Mouse (Mus musculus) limb, embryonic 12.5 days (tissue): ENCODE data around the gene Gm4491. TPM values are rescaled to one million over a fixed set of nuclear protein-coding genes. Genes with fewer than 3 reads are reported as not detected.

Source experiments
- ATAC-seq: fragments of 200-750 bp; cut with Nextera tagmentation; 2 replicates; pipeline ENCODE4 v1.8.0; 2017; ENCODE audit warnings: low read depth, moderate TSS enrichment; ENCODE audit not compliant: insufficient number of reproducible peaks, insufficient read depth, low FRiP score, low TSS enrichment
- H3K27ac ChIP-seq: fragments of 300-500 bp; sonication (generic); 2 replicates; pipeline ENCODE4 v1.5.1; 2016; ENCODE audit warnings: mild to moderate bottlenecking, moderate library complexity
- H3K27me3 ChIP-seq: fragments of 300-500 bp; sonication (generic); 2 replicates; pipeline ENCODE4 v1.6.1; 2016; ENCODE audit warnings: mild to moderate bottlenecking, moderate library complexity
- H3K36me3 ChIP-seq: fragments of 300-500 bp; sonication (generic); 2 replicates; pipeline ENCODE4 v1.6.1; 2016; ENCODE audit warnings: mild to moderate bottlenecking, moderate library complexity
- H3K4me1 ChIP-seq: fragments of 300-500 bp; sonication (generic); replicated peaks from 2 replicates; pipeline ENCODE4 v1.6.1; 2016
- H3K4me2 ChIP-seq: fragments of 300-500 bp; sonication (generic); 2 replicates; pipeline ENCODE4 v1.6.1; 2016; ENCODE audit warnings: mild to moderate bottlenecking, moderate library complexity
- H3K4me3 ChIP-seq: fragments of 300-500 bp; sonication (generic); replicated peaks from 2 replicates; pipeline ENCODE4 v1.5.1; 2016; ENCODE audit warnings: mild to moderate bottlenecking
- H3K9ac ChIP-seq: fragments of 300-500 bp; sonication (generic); replicated peaks from 2 replicates; pipeline ENCODE4 v1.6.1; 2016; ENCODE audit warnings: mild to moderate bottlenecking, moderate library complexity
- H3K9me3 ChIP-seq: fragments of 300-500 bp; sonication (generic); 2 replicates; pipeline ENCODE4 v1.6.1; 2016; ENCODE audit warnings: mild to moderate bottlenecking, moderate library complexity
- WGBS: fragments of 180-500 bp; shearing (Covaris S2); methylation state at CpG from one replicate; pipeline ENCODE4 v1.1.7; 2016; 5-methylcytosine and 5-hydroxymethylcytosine counted together
- polyA plus RNA-seq: library from polyadenylated mRNA; unstranded; fragments of >200 nt; fragmentation: Nextera tagmentation; extraction: Ambion mirVana; gene quantifications from 2 replicates; pipeline ENCODE4 v1.2.1, GENCODE M21; 2016

Gene Gm4491
- not detected in 2 replicates for polyA plus RNA-seq

DNA sequence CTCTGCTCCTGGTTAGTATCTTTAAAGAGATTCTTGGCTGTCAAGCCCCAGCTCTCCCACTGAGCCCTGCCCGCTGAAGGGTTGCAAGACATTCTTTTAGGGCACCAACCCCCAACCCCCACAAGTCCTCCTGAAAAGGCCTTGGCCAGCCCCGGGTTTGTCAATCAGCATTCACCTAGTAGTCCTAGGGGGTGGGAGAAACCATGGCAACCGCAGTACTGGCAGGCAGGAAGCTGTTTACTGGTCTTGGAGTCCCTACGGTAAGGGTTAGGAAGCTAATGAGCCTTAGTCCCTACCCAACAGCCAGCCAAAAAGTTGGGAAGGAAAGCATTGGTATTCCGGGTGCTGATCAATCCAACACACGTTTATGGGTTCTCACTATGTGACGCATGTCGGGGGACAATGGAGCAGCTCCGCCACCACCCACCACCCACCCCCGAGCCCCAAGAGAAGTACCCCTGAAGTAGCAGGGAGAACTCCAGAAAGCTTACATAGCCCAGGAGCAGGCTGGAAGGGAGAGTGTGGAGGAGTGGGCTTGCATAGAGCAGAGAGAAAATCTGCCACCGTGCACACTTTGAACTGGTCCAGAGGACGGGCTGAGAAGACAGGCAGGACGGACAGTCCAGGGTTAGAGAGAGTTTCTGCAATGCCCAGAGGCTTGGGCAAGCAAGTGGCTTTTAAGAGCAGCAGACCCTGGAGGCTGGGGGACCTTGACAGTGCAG lies at the start of gene Gm4491:
TSS of gene Gm4491 (minus strand) at position 61 of the 722 bp plus-strand sequence.
- H3K4me1 ChIP-seq, result peaks cover 25% of the 10 kb centered on the region
- no peaks in the 10 kb centered on the region for H3K36me3 ChIP-seq
- 15% methylated on average over 13 of the region's 13 CpGs for WGBS
- H3K27me3 ChIP-seq, result no peaks in the 10 kb centered on the region
- H3K4me2 ChIP-seq, result peak within 1 kb of the TSS; percentile 39
- H3K9ac ChIP-seq, result no peak within 1 kb of the TSS
- peak; percentile 83 for ATAC-seq
- H3K9me3 ChIP-seq, result no peaks in the 10 kb centered on the region
- no peak within 1 kb of the TSS for H3K4me3 ChIP-seq
- H3K27ac ChIP-seq, result peak within 1 kb of the TSS; percentile 72

DNA sequence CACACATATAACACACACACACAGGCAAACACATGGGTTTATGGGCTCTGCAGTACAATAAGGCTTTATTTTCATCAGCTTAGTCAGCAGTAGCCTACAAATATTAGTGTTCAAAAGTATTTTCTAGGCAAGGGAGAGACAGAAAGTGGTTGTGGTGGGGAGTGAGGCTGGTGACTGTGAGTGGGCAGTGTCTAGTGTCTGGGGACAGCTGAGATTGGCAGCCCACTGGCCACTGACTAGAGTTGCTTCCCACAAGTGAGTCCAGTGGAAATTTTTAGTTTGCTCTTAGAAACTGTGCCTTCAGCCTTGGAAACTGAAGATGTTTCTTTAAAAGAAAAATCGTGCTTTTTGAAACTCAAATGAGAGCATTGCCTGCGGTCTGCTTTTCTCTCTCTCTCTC lies 46.1 kb upstream of the Gm4491 start:
- H3K27me3 ChIP-seq, result no peaks in the 10 kb centered on the region
- peaks cover 17% of the 10 kb centered on the region for H3K4me1 ChIP-seq
- no peak for ATAC-seq
- no peaks in the 10 kb centered on the region for H3K36me3 ChIP-seq
- no peak overlapping the region for H3K9ac ChIP-seq
- no peak overlapping the region for H3K4me2 ChIP-seq
- H3K4me3 ChIP-seq, result no peak overlapping the region
- H3K9me3 ChIP-seq, result peaks cover 7% of the 10 kb centered on the region; the same call in 1 of the 2 replicates
- WGBS, result 80% methylated on average over 2 of the region's 2 CpGs
- H3K27ac ChIP-seq, result peak overlapping the region; percentile 64

DNA sequence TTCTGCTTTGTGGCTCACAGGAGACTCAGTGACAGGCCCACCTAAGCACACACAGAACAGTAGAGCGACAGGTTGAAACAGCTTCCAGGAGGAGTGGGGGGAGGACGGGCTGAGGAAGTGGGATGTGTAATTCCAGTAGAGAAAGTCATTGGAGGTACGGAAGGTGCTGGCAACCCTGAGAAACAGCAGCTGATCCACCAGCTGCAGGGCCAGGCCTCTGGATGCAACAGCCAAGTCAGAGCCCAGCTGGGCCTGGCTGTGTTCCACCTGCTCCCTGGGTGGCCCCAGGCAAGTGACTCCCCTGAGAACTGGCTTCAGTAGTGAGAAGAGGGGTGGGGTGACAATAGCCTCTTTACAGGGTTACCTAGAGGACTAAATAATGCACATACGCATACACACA lies 45.5 kb upstream of the Gm4491 start:
- H3K27ac ChIP-seq, result no peak overlapping the region
- H3K4me2 ChIP-seq, result no peak overlapping the region
- H3K4me1 ChIP-seq, result peaks cover 17% of the 10 kb centered on the region
- H3K4me3 ChIP-seq, result no peak overlapping the region
- no peak overlapping the region for H3K9ac ChIP-seq
- no peaks in the 10 kb centered on the region for H3K36me3 ChIP-seq
- WGBS, result 59% methylated on average over 4 of the region's 4 CpGs
- ATAC-seq, result peak; percentile 68; the same call in 1 of the 2 replicates
- no peaks in the 10 kb centered on the region for H3K27me3 ChIP-seq
- H3K9me3 ChIP-seq, result peaks cover 7% of the 10 kb centered on the region; the same call in 1 of the 2 replicates

DNA sequence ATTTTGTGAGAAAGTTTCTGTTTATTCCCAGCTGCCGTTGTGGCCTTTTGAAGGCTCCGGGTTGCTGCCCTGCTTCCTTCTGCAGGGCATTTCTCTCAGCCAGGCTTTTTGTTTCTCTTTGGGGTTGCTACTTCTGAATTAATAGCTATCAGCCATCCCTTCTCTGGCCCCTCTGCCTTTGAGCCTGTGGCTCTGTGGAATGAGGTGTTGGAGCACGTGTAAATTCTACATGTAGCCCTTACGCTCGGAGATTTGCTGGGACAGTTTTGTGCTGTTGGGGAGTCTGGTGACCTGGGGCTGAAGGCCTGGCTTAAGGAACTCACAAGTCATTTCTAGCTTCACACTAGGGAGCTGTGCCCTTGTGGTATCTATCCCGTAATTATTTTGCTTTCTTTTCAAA lies 39.2 kb upstream of the Gm4491 start:
- H3K27me3 ChIP-seq, result 0 out of 2 replicates have a peak, but pooled peaks cover 10% of the 10 kb centered on the region
- H3K36me3 ChIP-seq, result no peaks in the 10 kb centered on the region
- no peak overlapping the region for H3K4me3 ChIP-seq
- no peak for ATAC-seq
- WGBS, result 32% methylated on average over 6 of the region's 6 CpGs
- peak overlapping the region; percentile 66 for H3K27ac ChIP-seq
- peaks cover 7% of the 10 kb centered on the region; the same call in 1 of the 2 replicates for H3K9me3 ChIP-seq
- H3K4me2 ChIP-seq, result peak overlapping the region; percentile 20
- H3K9ac ChIP-seq, result no peak overlapping the region
- H3K4me1 ChIP-seq, result peaks cover 16% of the 10 kb centered on the region

DNA sequence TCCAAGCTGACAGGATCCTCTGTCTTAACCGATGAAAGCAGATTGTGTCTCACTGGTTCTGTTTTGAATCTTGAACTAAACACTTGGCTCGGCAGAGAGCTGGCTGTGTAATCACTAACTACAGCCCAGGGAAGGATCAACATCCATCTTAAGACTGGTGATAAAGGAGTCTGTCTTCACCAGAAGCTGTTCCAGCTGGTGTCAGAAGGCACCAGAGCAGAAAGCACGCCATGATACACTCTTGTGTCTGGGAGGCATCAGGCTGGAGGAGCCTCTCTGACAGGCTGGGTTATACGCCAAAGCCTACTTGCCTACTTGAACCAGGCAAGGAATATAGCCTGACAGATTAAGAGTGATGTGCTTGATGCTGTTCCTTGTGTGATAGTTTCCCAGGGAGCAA lies 30.1 kb upstream of the Gm4491 start:
- 35% methylated on average over 4 of the region's 4 CpGs for WGBS
- Histone ChIP-seq H3K4me3 (no peak overlapping the region), H3K36me3 (no peaks in the 10 kb centered on the region), H3K9me3 (no peaks in the 10 kb centered on the region), H3K9ac (no peak overlapping the region), H3K4me1 (no peaks in the 10 kb centered on the region), H3K27ac (no peak overlapping the region), H3K4me2 (no peak overlapping the region), H3K27me3 (peaks cover 17% of the 10 kb centered on the region; the same call in 1 of the 2 replicates)
- no peak for ATAC-seq

DNA sequence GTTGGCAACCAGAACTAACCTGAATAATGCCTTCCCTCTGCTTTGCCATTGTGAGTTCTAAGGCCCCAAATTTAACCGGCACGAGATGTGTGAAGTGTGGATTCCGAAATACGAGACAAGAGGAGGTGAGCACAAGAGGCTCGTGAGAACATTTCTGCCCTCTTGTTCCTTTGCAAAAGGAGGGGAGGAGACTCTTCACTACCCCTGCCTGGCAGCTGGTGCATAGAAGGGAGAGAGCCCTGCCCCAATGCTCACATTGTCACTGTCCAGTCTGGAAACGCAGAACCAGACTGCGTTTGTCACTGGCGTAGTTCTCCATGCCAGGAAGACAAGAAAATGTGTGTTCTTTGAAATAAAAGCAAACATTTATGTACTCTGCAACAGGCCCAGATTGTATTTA lies 19.6 kb upstream of the Gm4491 start:
- ATAC-seq, result no peak
- peaks cover 61% of the 10 kb centered on the region for H3K27me3 ChIP-seq
- no peaks in the 10 kb centered on the region for H3K9me3 ChIP-seq
- H3K4me3 ChIP-seq, result no peak overlapping the region
- WGBS, result 65% methylated on average over 8 of the region's 8 CpGs
- H3K36me3 ChIP-seq, result no peaks in the 10 kb centered on the region
- no peak overlapping the region for H3K27ac ChIP-seq
- peaks cover 14% of the 10 kb centered on the region for H3K4me1 ChIP-seq
- no peak overlapping the region for H3K9ac ChIP-seq
- H3K4me2 ChIP-seq, result no peak overlapping the region

DNA sequence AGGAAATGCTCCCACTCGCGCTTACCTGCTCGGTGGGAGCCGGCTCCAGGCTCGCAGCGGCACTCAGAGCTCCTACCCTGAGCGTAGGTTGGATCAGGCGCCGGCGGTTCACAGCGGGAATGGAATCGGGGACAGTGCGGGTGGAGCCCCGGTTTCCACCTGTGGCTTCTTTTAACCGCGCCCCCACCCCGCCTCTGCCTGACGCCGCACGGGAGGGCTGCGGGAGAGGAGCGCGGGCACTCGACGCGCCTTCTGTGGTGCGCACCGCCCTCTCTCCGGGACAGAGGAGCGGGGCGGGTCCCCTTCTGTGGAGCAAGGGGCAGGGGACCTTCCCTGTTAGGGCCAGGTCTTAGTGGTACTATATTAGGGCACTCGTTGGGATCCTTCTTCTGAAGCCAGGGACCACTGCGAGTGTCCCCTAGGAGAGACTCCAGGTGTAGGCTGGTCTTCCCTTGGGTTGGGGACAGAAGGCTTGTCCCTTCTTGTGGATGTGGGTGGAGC lies 17.5 kb upstream of the Gm4491 start, which contains the start of gene Gjb6:
TSS of gene Gjb6 (minus strand) at position 451 of the 501 bp plus-strand sequence.
- peaks cover 23% of the 10 kb centered on the region for H3K4me1 ChIP-seq
- peaks cover 61% of the 10 kb centered on the region for H3K27me3 ChIP-seq

DNA sequence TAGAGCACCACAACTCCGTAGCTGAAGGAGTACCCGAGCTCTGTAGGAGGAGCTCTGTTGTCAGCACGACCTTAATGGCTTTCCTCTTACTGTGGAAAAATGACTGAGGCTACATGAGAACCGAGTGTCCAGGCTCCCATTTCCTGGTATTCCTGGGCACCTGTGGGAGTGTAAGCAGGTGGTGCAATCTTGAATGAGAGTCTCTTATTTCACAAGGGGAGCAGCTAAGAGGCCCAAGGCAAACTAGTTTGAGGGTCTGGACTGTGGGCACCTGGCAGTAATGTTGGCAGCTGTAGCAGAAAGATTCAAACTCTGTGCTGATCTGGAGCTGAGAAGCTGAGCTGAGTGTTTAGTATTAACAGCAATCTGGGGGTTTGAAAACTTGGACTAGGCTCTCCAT lies 11.7 kb upstream of the Gm4491 start:
- no peak overlapping the region for H3K9ac ChIP-seq
- H3K36me3 ChIP-seq, result no peaks in the 10 kb centered on the region
- H3K27ac ChIP-seq, result no peak overlapping the region
- no peak overlapping the region for H3K4me2 ChIP-seq
- H3K4me3 ChIP-seq, result no peak overlapping the region
- ATAC-seq, result no peak
- H3K4me1 ChIP-seq, result peaks cover 18% of the 10 kb centered on the region
- WGBS, result 52% methylated on average over 4 of the region's 4 CpGs
- H3K9me3 ChIP-seq, result no peaks in the 10 kb centered on the region
- H3K27me3 ChIP-seq, result peaks cover 12% of the 10 kb centered on the region

More for the DNA sequence above, 17.5 kb upstream of the Gm4491 start, which contains the start of gene Gjb6:
- 2% methylated on average over 33 of the region's 33 CpGs for WGBS
- Histone ChIP-seq H3K4me2 (peak within 1 kb of the TSS; percentile 79), H3K4me3 (peak within 1 kb of the TSS; percentile 42), H3K27ac (no peak within 1 kb of the TSS), H3K9ac (peak within 1 kb of the TSS; percentile 40), H3K36me3 (no peaks in the 10 kb centered on the region), H3K9me3 (no peaks in the 10 kb centered on the region)
- ATAC-seq, result no peak

DNA sequence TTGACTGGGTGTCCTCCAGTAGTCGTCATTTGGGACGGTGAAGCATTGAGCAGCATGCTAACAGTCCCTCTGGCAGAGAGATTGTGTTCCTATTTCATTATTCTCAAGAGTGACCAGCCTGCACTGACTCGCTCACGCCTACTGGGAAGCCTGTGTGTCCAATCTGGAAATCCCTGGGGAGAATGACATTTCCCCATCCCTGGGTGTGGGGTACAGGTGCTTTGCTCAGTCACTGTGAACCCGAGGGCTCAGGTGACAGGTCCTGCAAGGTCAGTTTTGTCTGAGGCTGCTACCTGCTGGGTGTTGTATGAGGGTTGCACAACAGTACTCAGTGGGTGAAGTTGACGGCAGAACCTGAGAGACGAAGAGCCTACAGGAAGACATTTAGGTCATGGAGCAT lies 6.6 kb upstream of the Gm4491 start:
- ATAC-seq, result no peak
- Histone ChIP-seq H3K36me3 (no peaks in the 10 kb centered on the region), H3K4me2 (no peak overlapping the region), H3K27ac (no peak overlapping the region), H3K27me3 (no peaks in the 10 kb centered on the region), H3K4me1 (peaks cover 4% of the 10 kb centered on the region), H3K9me3 (no peaks in the 10 kb centered on the region), H3K4me3 (no peak overlapping the region), H3K9ac (no peak overlapping the region)
- 90% methylated on average over 7 of the region's 7 CpGs for WGBS

DNA sequence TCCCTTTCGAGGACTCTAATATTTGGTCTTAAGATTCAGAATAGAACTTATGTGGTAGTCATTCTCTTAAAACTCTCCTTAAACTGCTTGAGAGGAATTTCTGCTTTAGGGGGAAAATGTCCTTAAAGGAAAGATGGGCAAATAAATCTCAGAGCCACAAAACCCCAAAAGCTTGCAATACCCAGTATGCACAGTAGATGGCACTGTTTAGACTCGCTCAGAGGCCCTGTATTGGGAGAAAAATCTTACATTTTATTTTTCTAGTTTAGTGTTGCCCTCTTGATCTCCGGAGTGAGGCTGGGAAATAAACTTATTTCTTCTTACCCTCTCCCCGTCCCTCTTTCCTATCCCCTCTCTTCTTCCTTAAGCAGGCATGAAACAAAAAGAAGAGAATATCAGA lies 6.5 kb downstream of the Gm4491 start:
- Histone ChIP-seq H3K27me3 (peaks cover 48% of the 10 kb centered on the region), H3K27ac (no peak overlapping the region), H3K4me1 (peaks cover 19% of the 10 kb centered on the region), H3K4me3 (no peak overlapping the region), H3K9me3 (no peaks in the 10 kb centered on the region), H3K4me2 (no peak overlapping the region), H3K9ac (no peak overlapping the region), H3K36me3 (no peaks in the 10 kb centered on the region)
- 9% methylated on average over 4 of the region's 4 CpGs for WGBS
- ATAC-seq, result no peak

DNA sequence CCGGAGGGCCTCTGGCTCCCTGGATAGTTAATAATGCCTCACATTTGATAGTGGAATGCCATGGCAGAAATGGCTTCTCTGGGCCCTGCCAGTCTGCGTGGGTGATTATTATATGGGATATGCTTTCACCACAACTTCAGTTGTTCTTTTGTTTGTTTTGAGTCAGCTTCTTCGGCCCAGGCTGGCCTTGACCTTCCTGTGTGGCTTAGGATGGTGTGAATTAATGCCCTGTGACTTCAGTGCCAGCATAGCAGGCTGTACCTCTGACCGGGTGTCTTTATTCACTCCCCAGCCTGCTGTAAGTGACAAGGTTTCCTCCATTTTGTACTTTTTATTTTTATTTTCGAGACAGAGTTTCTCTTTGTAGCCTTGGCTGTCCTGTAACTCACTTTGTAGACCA lies 7.8 kb downstream of the Gm4491 start:
- Histone ChIP-seq H3K4me2 (no peak overlapping the region), H3K9me3 (no peaks in the 10 kb centered on the region), H3K9ac (no peak overlapping the region), H3K4me1 (peaks cover 27% of the 10 kb centered on the region), H3K36me3 (no peaks in the 10 kb centered on the region), H3K27me3 (peaks cover 60% of the 10 kb centered on the region), H3K27ac (no peak overlapping the region), H3K4me3 (no peak overlapping the region)
- no peak for ATAC-seq
- WGBS, result 72% methylated on average over 5 of the region's 5 CpGs
